Mouse (Mus musculus) brain, embryonic 14.5 days (tissue): Measurements from ENCODE around the gene Wdr45.

Experiments
- CTCF ChIP-seq: fragments of 200-500 bp; IDR thresholded peaks from 2 replicates; pipeline ENCODE4 v1.5.1; 2012; ENCODE audit warnings: inconsistent platforms, mild to moderate bottlenecking, moderate library complexity, borderline replicate concordance; ENCODE audit not compliant: insufficient read depth, insufficient read length; ENCODE audit errors: extremely low read depth
- POLR2A ChIP-seq: fragments of 200-500 bp; IDR thresholded peaks from 2 replicates; pipeline ENCODE4 v1.6.1; 2012; ENCODE audit warnings: mild to moderate bottlenecking, inconsistent platforms, borderline replicate concordance; ENCODE audit not compliant: poor library complexity, insufficient read depth, insufficient read length, severe bottlenecking; ENCODE audit errors: extremely low read depth

- no peak for TF ChIP-seq CTCF
- no peak for TF ChIP-seq POLR2A
Observed at GRCm38 (mm10) chrX:7672739-7673138, 41.4 kb upstream of the Wdr45 start.
